Mouse (Mus musculus): ENCODE measurements around the gene Zdhhc14. TPM values are rescaled to one million over a fixed set of nuclear protein-coding genes. Genes with fewer than 3 reads are reported as not detected.
"Not testable (repeated sequence)": the region's sequence is repeated elsewhere in the genome, so short reads cannot be mapped to it uniquely, and the experiment has no call there.

Zdhhc14 gene
- total RNA-seq, 1 experiment from 2014 or later = 7.1 TPM

DNA sequence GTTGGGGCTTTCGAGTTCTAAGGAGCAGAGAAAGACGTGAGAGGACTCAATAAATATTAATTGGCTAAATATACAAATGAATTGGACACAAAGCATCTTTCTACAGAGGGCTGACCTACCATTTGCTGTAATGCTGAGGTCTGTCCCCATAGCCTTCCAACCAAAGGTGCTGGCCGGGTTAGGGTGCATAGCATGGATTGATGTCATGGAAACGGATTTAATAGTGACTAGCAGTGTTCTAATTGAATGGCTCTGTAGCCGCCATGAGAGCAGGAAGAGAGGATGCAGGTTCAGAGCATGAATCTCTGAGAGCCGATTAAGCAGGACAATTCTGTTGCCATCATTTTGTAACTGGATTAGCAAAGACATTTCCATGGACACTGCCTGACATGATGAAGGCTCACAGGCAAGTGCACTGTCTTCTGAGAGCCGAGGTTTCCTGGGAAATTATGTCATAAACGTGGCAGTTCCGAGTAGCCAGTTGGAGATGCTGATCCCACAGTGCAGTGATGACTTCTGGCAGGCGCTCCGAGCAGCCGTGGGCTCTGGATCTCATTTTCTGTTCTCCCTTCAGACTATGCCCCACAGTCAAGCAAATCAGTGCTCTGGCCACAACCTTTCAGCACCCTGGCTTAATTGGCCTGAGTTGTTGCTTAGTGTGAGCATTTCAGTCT is 91.3 kb downstream of the Zdhhc14 start:
- no peak for ATAC-seq (ENCODE audit: extremely low read depth, insufficient number of reproducible peaks, low FRiP score, poor library complexity, severe bottlenecking)

GRCm38 (mm10) chr17:5591604-5592209 is 99.3 kb downstream of the Zdhhc14 start:
- no peak for ATAC-seq (ENCODE audit: extremely low read depth, insufficient number of reproducible peaks, low FRiP score, poor library complexity, severe bottlenecking)

GRCm38 (mm10) chr17:5593071-5593470 is 100.7 kb downstream of the Zdhhc14 start:
- ATAC-seq (ENCODE audit: extremely low read depth, insufficient number of reproducible peaks, low FRiP score, poor library complexity, severe bottlenecking) = no peak

DNA sequence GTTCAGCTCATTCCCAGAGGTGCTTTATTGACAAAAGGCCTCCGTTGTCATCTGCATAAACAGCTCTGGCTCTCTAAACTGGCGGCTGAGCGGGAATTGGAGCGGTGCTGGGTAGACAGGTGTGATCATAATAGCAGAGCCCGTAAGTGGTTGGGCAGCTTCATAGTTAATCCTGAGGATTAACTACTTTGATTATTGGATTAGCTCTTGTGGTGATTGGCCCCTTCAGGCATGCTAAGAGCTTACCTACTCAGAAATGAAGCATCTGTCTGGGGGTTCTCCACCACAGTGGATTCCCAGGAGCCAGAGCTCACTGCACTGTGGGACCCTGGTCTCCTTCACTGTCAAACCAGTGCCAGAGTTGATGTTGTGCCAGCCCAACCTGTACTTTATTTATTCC is 102.7 kb downstream of the Zdhhc14 start:
- no peak for ATAC-seq (ENCODE audit: extremely low read depth, insufficient number of reproducible peaks, low FRiP score, poor library complexity, severe bottlenecking)

DNA sequence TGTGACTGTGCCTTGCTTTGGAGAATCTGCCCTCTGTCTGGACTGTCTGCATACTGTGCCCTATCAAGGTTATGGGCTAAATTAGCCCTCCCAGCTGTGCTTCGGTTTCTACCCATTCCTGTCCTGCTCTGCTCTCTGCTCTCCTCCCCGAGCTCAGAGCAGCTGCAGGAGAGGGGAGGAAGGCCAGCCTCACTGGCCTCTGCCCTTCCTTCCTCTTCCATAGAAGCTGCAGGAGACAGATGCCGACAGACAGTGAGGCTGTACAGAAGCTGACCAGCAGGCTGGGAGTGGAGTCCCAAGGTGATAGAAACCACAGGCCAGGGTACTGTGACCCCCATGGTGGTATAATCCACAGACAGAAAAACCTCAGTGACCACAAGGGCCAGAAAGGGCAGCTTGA is 104.1 kb downstream of the Zdhhc14 start:
- no peak for ATAC-seq (ENCODE audit: extremely low read depth, insufficient number of reproducible peaks, low FRiP score, poor library complexity, severe bottlenecking)

DNA sequence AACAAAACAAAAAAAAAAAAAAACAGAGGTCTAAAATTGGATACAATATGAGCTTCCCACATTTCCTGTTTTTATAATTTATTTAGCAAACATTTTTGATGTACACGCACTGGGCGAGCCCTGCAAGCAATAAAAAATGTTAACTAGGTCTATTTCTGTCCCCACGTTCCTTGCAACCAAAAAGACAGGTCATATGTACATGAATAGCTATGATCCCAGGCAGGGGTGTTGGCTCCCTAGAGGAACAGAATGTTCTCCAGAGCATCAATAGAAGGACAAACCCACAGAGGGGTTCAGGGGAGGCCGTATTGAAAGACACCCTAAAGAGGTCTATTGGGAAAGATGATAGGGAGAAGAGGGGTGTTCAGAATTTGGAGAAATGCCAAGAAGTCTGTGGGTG is 106.6 kb downstream of the Zdhhc14 start:
- no peak for ATAC-seq (ENCODE audit: extremely low read depth, insufficient number of reproducible peaks, low FRiP score, poor library complexity, severe bottlenecking)

- ATAC-seq (ENCODE audit: extremely low read depth, insufficient number of reproducible peaks, low FRiP score, poor library complexity, severe bottlenecking) = no peak
Measured at GRCm38 (mm10) chr17:5600505-5601027, 108.2 kb downstream of the Zdhhc14 start.

DNA sequence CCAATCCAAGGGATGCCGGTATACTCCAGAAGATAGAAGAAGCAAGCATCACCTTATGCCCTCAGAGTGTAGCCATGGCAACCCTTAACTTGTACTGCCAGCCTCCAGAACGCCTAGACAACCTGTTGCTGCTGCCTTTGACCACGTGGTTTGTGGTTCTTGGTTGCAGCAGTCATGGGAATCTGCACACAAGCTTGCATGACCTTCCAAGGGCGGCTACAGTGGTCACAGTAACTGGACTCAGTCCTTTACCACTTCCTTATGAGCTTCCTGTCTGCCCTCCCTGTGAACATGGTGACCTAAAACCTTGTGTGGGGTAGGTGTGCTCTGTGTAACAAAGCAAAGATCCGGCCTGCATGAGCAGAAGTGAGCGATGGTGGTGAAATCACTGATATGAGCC is 109.6 kb downstream of the Zdhhc14 start:
- ATAC-seq (ENCODE audit: extremely low read depth, insufficient number of reproducible peaks, low FRiP score, poor library complexity, severe bottlenecking) = peak; percentile 97

DNA sequence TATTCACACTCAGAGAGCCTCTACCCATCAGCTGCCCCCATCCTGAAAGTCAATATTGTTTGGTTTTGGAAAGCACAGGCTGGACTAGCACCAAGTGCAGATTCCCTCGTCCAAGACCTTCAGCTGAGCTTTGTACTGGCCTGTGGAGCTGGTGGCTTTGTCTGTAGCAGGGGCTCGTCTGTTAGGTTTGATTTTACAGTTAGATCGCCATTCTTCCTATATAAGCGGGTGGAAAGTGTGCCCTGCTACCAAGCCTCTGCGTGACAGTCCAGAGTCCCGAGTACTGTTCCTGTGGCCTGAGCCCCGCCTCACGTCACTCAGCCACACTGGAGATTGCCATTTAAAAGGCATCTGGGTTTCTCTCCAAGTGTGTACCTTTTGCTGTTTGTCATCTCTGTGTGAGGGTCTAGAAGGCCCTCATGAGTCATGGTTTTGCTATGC is 113.8 kb downstream of the Zdhhc14 start:
- no peak for ATAC-seq (ENCODE audit: extremely low read depth, insufficient number of reproducible peaks, low FRiP score, poor library complexity, severe bottlenecking)

DNA sequence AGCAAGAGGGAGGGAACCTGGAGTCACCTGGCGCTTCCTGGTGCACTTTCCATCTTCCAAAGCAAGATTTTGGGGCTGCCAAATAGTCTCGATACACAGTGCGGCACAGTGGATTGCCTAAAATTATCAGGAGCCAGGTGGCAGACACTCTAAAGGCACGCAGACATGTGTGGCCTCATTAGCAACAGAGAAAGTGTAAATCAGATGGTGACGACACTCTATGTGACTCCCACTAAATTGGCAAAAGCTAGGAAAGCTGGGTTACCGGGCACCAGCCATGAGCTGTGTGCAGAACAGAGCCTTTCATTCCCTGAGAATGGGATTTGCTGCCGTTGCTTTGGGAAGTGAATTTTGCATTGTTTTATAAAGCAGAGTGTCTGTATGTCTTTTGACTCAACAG is 115.0 kb downstream of the Zdhhc14 start:
- ATAC-seq (ENCODE audit: extremely low read depth, insufficient number of reproducible peaks, low FRiP score, poor library complexity, severe bottlenecking) = no peak

GRCm38 (mm10) chr17:5609875-5610552 is 117.7 kb downstream of the Zdhhc14 start:
- ATAC-seq (ENCODE audit: extremely low read depth, insufficient number of reproducible peaks, low FRiP score, poor library complexity, severe bottlenecking) = no peak

DNA sequence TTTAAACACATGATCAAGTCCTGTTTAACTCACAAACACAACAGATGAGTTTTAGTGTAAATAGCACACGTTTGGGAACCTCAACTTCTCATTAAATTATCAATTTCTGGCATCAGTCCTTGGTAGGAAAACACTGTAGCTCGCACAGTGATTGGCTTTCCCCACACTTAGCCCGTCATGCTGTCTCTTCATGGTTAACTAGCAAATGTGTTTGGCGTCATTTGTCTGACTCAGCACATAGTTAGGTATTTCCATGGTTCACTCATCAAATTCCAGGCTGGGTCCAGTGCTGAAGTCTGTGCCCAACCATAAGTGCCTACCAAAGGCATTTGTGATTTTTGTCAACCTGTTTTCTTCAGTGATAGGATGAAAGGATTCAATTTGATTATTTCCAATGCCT is 119.9 kb downstream of the Zdhhc14 start:
- no peak for ATAC-seq (ENCODE audit: extremely low read depth, insufficient number of reproducible peaks, low FRiP score, poor library complexity, severe bottlenecking)

- ATAC-seq (ENCODE audit: extremely low read depth, insufficient number of reproducible peaks, low FRiP score, poor library complexity, severe bottlenecking) = no peak
Measured at GRCm38 (mm10) chr17:5614771-5615318, 122.5 kb downstream of the Zdhhc14 start.

GRCm38 (mm10) chr17:5621626-5622591 is 129.6 kb downstream of the Zdhhc14 start:
- no peak for ATAC-seq (ENCODE audit: extremely low read depth, insufficient number of reproducible peaks, low FRiP score, poor library complexity, severe bottlenecking)

- no peak for ATAC-seq (ENCODE audit: extremely low read depth, insufficient number of reproducible peaks, low FRiP score, poor library complexity, severe bottlenecking)
Measured at GRCm38 (mm10) chr17:5622764-5623163, 130.4 kb downstream of the Zdhhc14 start.

DNA sequence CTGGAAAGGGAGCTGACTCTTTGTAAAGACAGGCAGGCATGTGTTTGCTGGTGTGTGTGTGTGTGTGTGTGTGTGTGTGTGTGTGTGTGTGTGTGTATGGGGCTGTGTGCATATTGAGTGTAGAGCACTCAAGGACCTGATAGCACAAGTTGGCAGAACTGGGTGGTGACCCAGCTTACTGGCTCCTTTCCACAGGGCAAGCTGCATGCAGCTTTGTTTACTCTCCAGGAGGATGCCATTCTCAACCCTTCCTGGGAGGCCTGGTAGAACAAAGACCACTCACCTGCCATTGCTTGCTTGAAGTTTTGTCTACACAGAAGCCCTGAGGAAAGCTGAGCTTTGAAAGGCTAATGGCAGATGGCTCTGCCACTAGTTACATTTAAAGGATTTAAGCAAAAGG is 130.8 kb downstream of the Zdhhc14 start:
- ATAC-seq (ENCODE audit: extremely low read depth, insufficient number of reproducible peaks, low FRiP score, poor library complexity, severe bottlenecking) = no peak

GRCm38 (mm10) chr17:5624815-5625214 is 132.5 kb downstream of the Zdhhc14 start:
- ATAC-seq (ENCODE audit: extremely low read depth, insufficient number of reproducible peaks, low FRiP score, poor library complexity, severe bottlenecking) = not testable (repeated sequence)

DNA sequence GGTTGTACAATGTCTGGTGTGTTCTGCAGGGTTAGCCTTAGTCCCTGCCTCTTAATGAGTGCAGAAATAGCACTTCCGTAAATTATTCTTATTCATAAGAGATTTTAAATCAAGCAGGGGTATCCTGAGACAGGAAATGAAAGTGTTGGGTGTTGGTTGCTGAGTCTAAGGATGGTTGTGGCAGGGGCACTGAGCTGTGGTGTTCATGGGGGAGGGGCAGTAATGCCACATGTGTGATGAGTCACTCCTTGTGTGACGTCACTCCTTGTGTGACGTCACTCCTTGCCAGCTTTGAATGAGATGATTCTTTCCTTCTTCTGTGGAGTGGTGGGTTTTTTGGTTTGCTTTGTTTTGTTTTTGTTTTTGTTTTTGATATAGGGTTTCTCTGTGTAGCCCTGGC is 134.0 kb downstream of the Zdhhc14 start:
- ATAC-seq (ENCODE audit: extremely low read depth, insufficient number of reproducible peaks, low FRiP score, poor library complexity, severe bottlenecking) = peak; percentile 85

- ATAC-seq (ENCODE audit: extremely low read depth, insufficient number of reproducible peaks, low FRiP score, poor library complexity, severe bottlenecking) = no peak
Measured at GRCm38 (mm10) chr17:5627664-5628063, 135.3 kb downstream of the Zdhhc14 start.
